Mouse (Mus musculus) left cerebral cortex, postnatal 10 days (tissue): Measurements from ENCODE around the gene Parvb. TPM values are rescaled to one million over a fixed set of nuclear protein-coding genes. Genes with fewer than 3 reads are reported as not detected.

ENCODE experiments used
- DNase-seq, 2 experiments: peaks; one replicate each; pipeline ENCODE4 v3.0.0; 2021 to 2022; ENCODE audit warnings: low spot score in 2 of 2, mixed read lengths in 1 of 2; ENCODE audit errors: extremely low spot score in 1 of 2
- intact Hi-C: fragments of 180-260 bp; cut with DNase I; formaldehyde crosslinking; loops from one replicate; pipeline ENCODE4 v1.15.1; 2025
- total RNA-seq, 2 experiments: library from RNA; stranded (reverse); gene quantifications; 2 replicates each; pipeline ENCODE4 v1.2.3; 2021

Gene Parvb
- total RNA-seq = 10 to 100 TPM; 28.2 to 30.5 TPM

- peak; percentile 32 to 83 for DNase-seq
- intact Hi-C loops = no loop called here
These were observed at the start of gene Parvb for GRCm38 (mm10) chr15:84231721-84232561. Parvb (plus strand) TSS chr15:84232043.

GRCm38 (mm10) chr15:84183967-84184366 is 47.9 kb upstream of the Parvb start:
- intact Hi-C loops = no loop called here
- no peak for DNase-seq

DNA sequence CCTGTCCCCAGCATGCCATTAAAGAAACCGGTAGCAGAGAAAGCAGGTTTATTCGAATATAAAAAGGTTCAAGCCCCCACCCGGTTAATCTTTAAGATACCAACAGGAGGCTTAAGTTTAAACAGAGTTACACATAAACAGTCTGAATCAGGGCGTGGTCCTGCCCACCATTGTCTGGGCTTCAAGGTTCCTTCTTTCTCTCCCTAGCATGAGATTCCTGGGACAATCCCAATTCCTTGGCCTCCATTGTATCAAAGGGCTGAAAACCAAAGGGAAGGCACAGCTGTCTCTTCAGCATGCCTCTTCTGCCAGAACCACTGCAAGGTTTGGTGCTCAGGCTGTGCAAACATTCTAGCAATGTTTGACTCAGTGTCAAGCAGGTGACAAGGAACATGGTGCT is 45.6 kb upstream of the Parvb start:
- DNase-seq = no peak
- intact Hi-C loops = no loop called here

DNA sequence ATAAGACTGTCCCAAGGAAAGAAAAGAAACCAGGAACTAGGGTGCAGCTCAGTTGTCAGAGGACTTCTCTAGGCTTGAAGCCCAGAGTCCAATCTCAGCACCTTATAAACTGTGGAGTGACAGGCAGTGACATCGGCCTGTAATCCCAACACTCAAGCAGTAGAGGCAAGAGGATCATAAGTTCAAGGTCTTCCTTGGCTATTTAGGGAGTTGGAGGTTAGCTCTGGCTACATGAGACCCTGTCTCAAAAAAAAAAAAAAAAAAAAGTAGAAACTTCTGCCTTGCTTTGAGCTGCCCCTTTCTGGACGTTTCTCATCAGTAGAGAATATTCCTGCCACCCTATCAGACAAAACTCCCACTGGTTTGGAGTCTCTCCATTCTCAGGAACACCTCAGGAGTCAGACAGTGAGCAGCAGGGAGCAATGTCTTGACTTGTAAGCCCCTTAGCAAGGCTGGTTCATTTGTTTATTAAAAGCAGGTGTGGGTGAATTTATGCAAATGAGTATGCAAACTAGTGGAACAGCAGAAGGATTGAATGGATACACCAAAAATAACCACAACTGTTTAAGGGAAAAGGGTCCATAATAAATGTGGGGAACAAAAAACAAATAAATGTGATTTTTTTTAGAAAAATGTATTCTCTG is 42.8 kb upstream of the Parvb start:
- intact Hi-C loops = no loop called here
- DNase-seq = no peak

DNA sequence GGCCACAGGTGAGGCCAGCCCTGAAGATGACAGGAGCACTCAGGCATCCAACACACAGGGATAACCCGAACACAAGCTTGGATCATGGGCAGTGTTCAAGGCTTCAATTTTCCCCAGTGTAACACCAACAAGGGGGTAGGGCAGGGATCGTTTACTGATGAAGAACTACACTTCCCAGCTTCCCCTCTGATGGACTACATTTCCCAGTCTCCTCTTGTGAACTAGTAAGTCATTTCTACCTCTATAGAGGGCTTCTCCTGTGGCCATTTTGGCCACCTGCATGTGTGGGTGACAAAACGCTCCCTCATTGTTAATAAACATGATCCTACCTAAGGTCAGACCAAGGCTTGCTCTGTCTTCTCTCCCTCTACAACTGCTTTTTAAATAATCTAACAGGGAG is 42.0 kb upstream of the Parvb start:
- DNase-seq = no peak
- intact Hi-C loops = no loop called here

GRCm38 (mm10) chr15:84191724-84192057 is 40.2 kb upstream of the Parvb start:
- DNase-seq = no peak
- intact Hi-C loops = no loop called here

- intact Hi-C loops = no loop called here
- peak; percentile 93 for DNase-seq
These were observed 39.6 kb upstream of the Parvb start, which contains the start of gene Samm50 for GRCm38 (mm10) chr15:84192058-84192791. Samm50 (plus strand) TSS chr15:84192241.

DNA sequence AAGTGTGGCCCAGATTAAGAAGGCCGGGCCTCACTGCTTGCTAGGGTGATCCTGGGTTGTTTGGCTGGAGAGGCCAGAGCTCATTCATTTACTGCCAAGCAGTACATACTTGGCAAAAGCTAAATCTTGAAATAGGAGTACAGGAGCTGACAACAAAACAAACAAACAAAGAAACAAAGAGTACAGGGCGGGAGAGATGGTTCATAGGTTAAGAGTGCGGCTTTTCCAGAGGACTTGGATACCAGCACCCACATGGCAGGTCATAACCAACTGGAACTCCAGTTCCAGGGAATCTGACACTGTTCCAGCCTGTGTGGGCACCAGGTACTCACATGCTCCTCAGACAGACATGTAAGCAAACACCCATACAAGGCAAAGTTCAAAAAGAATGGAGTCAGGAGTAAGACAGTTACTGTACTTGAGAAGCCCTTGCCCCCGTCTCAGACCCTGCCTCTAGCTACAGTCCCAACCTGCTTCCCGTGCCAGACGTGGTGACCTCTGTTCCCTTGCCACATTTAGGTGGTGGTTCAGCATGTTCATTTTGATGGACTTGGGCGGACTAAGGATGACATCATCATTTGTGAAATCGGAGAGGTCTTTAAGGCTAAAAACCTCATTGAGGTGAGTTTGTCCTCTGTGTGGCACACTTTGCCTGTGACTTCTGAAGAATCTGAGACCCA is 35.2 kb upstream of the Parvb start:
- DNase-seq = no peak
- intact Hi-C loops = no loop called here

GRCm38 (mm10) chr15:84207327-84207726 is 24.5 kb upstream of the Parvb start:
- no peak for DNase-seq
- intact Hi-C loops = no loop called here

GRCm38 (mm10) chr15:84209517-84210412 is 22.1 kb upstream of the Parvb start:
- intact Hi-C loops = loop anchor here (5.0 kb wide), 1 partner anchor 408 kb away; no protein-coding TSS in a partner anchor
- DNase-seq = no peak

DNA sequence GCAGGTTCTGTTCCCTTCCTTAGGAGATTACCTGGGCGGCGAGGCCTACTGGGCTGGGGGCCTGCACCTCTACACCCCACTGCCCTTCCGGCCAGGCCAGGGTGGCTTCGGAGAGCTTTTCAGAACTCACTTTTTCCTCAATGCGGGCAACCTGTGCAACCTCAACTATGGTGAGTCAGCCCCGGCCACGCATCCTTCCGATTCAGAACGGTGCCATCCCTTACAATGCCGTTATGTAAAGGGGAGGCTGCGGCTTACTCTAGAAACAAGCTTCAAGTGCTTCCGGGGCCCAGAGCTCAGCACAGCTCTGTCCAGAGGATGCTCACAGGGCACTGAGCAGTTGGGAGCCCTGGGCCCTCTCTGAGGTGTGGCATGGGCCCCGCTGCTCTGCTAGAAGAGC is 21.4 kb upstream of the Parvb start:
- intact Hi-C loops = loop anchor here (5.0 kb wide), 1 partner anchor 407 kb away; no protein-coding TSS in a partner anchor
- DNase-seq = no peak

DNA sequence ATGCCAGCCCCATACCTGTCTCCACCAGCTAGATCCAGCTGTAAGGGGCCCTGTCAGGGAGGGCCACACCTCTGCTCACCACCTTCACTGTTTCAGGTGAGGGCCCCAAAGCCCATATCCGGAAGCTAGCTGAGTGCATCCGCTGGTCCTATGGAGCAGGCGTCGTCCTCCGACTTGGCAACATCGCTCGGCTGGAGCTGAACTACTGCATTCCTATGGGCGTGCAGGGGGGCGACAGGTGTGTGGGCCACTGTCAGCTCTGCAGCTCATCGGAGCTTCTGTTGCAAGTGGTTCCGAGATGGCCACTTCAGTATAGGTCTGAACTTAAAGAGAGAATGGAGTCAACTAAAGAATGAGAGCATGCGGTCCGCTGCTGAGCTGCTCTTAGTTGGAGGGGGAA is 20.9 kb upstream of the Parvb start:
- intact Hi-C loops = loop anchor here (5.0 kb wide), 1 partner anchor 406 kb away; no protein-coding TSS in a partner anchor
- DNase-seq = no peak

DNA sequence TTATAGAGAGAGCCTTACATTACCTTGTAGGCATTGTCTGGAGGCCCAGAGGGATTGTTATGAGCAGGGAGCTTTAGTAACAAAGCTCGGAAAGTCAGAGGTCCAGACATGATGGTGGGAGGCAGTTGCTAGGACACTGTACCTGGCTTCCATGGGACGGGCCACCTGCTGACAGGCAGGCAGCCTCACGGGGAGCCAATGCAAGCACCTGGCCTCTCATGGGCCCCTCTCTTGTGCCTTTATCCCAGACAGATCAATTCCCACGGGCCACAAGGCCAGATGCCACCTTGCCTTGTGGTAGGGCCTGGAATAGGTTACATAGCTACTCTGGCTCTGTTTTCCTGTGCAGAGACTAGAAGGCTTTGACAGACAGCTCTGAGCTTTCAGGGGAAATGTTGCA is 20.3 kb upstream of the Parvb start:
- no peak for DNase-seq
- intact Hi-C loops = loop anchor here (5.0 kb wide), 1 partner anchor 406 kb away; no protein-coding TSS in a partner anchor

DNA sequence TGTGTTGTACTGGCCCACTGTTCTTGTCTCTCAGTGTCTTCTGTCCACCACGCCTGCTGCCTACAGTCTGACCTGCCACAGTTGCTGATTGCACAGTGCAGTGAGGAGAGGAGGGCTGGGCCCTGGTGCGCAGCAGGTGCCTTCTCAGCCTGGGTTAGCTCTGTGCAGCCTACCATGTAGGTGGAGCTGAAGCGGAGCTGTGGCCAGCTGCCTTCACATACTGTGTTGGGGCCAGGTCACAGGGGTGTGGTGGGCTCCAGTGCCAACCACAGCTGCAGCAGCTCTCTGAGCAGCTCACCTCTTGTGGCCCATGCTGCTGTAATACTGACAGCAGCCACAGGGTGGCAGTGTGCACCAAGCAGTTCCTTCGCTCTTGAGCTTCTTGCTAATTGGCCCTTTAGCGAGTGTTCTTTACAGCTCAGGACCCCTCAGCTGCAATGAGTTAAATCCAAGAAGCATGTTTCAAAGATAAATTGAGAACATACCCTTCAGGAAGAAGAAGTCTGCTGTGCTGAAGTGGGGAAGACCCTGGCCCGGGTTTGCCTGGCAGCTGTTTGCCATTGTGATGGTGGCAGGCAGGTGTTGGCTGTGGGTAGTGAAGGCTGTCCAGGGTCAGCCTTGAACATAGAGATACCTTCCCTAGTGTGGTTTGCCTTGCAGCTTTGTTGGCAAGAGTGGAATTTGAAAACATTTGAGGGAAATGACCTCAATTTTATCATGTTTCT is 19.6 kb upstream of the Parvb start:
- intact Hi-C loops = loop anchor here (2.0 to 5.0 kb wide), 2 partner anchors 405 to 419 kb away; no protein-coding TSS in a partner anchor
- DNase-seq = peak; percentile 81 to 87

DNA sequence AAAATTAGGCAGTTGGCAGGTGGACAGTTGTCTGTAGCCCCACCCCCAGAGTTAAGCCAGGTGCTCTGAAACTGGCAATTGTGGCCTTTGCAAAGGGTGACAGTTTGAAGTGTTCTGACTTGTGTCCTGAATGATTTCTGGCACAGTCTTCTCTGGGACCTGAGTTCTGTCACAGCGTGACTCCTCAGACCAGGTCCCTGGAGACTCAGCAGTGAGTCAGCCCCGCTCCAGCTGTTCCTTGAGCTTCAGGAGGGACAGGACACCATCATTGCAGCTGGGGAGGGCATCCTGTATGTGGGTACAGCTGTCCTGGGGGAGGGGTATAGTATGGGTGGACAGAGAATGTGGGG is 19.1 kb upstream of the Parvb start:
- DNase-seq = peak in 1 of 2 experiments; percentile 56
- intact Hi-C loops = loop anchor here (2.0 to 5.0 kb wide), 2 partner anchors 405 to 418 kb away; no protein-coding TSS in a partner anchor

GRCm38 (mm10) chr15:84213162-84213739 is 18.6 kb upstream of the Parvb start:
- intact Hi-C loops = loop anchor here (2.0 to 5.0 kb wide), 2 partner anchors 404 to 418 kb away; no protein-coding TSS in a partner anchor
- DNase-seq = no peak

GRCm38 (mm10) chr15:84214476-84214875 is 17.4 kb upstream of the Parvb start:
- intact Hi-C loops = loop anchor here (5.0 kb wide), 1 partner anchor 403 kb away; no protein-coding TSS in a partner anchor
- no peak for DNase-seq
